Comparison of ENCODE assay signal across 28 mouse cellular contexts in genomic region chr2:170384770-170385169, GRCm38 (mm10). TPM values are rescaled to one million over a fixed set of nuclear protein-coding genes. Genes with fewer than 3 reads are reported as not detected.
DNase-seq lines count a peak whose midpoint lies in the region; ATAC-seq and TF ChIP-seq lines count a peak whose summit lies in the region.
"Had no signal": no experiment of that assay in that cellular context is flagged by ENCODE, and none has a peak within 500 bp of the region (broad histone marks: within the 10 kb centered on the region; RNA-seq: fewer than 3 reads in every experiment).

No protein-coding gene starts in this region.

- H3K27me3 ChIP-seq in liver, adult 2 months (ENCODE audit: control insufficient read depth, insufficient read depth, low read length): no peaks in the 10 kb centered on the region
- H3K27me3 ChIP-seq in liver, embryonic 11.5 days (replicated peaks; ENCODE audit: control insufficient read depth, insufficient read depth, low read length): no peaks in the 10 kb centered on the region
- H3K27me3 ChIP-seq: embryonic facial prominence, embryonic 12.5 days; forebrain, embryonic 13.5 days had no signal

- no peak overlapping the region for H3K4me3 ChIP-seq in liver, adult 2 months (ENCODE audit: insufficient read depth, low read depth, low read length)
- H3K4me3 ChIP-seq in liver, embryonic 11.5 days (ENCODE audit: low read depth, low read length): no peak overlapping the region
- H3K4me3 ChIP-seq: embryonic facial prominence, embryonic 12.5 days; erythroblast, embryonic 14.5 days; forebrain, embryonic 13.5 days; midbrain, embryonic 10.5 days had no signal

- 0 out of 2 replicates have a peak, but pooled peaks cover 3% of the 10 kb centered on the region for H3K9me3 ChIP-seq in liver, embryonic 11.5 days (ENCODE audit: control insufficient read depth, low read length)
- H3K9me3 ChIP-seq: embryonic facial prominence, embryonic 12.5 days; forebrain, embryonic 13.5 days had no signal

- no peak overlapping the region for H3K4me2 ChIP-seq in liver, embryonic 11.5 days
- H3K4me2 ChIP-seq: embryonic facial prominence, embryonic 12.5 days; forebrain, embryonic 13.5 days; hindbrain, embryonic 14.5 days had no signal

- H3K9ac ChIP-seq in liver, adult 2 months (ENCODE audit: low read depth, low read length): no peak overlapping the region
- H3K9ac ChIP-seq in liver, embryonic 11.5 days (ENCODE audit: low read depth, low read length): no peak overlapping the region
- H3K9ac ChIP-seq: embryonic facial prominence, embryonic 12.5 days; forebrain, embryonic 13.5 days; hindbrain, embryonic 14.5 days; liver, postnatal 0 days had no signal

- no peaks in the 10 kb centered on the region for H3K79me2 ChIP-seq in liver, adult 2 months (ENCODE audit: control insufficient read depth, insufficient read depth, low read length)

- no peaks in the 10 kb centered on the region for H3K36me3 ChIP-seq in liver, adult 2 months (ENCODE audit: control insufficient read depth, insufficient read depth, low read length)
- no peaks in the 10 kb centered on the region for H3K36me3 ChIP-seq in liver, embryonic 11.5 days (ENCODE audit: control insufficient read depth, insufficient read depth, low read length)
- H3K36me3 ChIP-seq: embryonic facial prominence, embryonic 12.5 days; midbrain, embryonic 10.5 days had no signal

- ATAC-seq in liver, embryonic 11.5 days (replicated peaks; ENCODE audit: low FRiP score): no peak
- ATAC-seq: forebrain, embryonic 13.5 days; inflammation-experienced regulatory T-cells, adult 6 months; liver, postnatal 0 days; midbrain, embryonic 16.5 days had no signal

- TF ChIP-seq POLR2A in liver, adult 2 months (IDR thresholded peaks at IDR 0.05; ENCODE audit: extremely low read depth, insufficient read depth, low read length): no peak

- intact Hi-C loops in gastrocnemius, postnatal 36 days (cut with DNase I): no loop called here

- no peak overlapping the region for H3K27ac ChIP-seq in liver, adult 2 months (replicated peaks; ENCODE audit: insufficient read depth, low read depth, low read length)
- no peak overlapping the region for H3K27ac ChIP-seq in liver, embryonic 11.5 days (ENCODE audit: low read depth, low read length)
- H3K27ac ChIP-seq: embryonic facial prominence, embryonic 12.5 days; forebrain, embryonic 13.5 days; hindbrain, embryonic 14.5 days; kidney, postnatal 0 days; midbrain, embryonic 10.5 days; stomach, postnatal 0 days had no signal

- 85% methylated on average over 1 of the region's 1 CpGs for WGBS in liver, adult 2 months
- 93% methylated on average over 1 of the region's 1 CpGs for WGBS in liver, embryonic 11.5 days

- TF ChIP-seq CTCF in liver, adult 2 months (IDR thresholded peaks at IDR 0.05; ENCODE audit: low read depth, low read length): no peak

- DNase-seq in gastrocnemius, postnatal 25 days: peak; percentile 16
- no peak for DNase-seq in gastrocnemius, postnatal 36 days
- peak; percentile 18 for DNase-seq in liver, adult 2 months (ENCODE audit: extremely low read depth, low read depth, low spot score)
- no peak for DNase-seq in liver, embryonic 11.5 days (ENCODE audit: low spot score)
- DNase-seq in Muller cell, postnatal 12 days (ENCODE audit: inconsistent ontology term): peak; percentile 82
- DNase-seq in lung, postnatal 25 days (ENCODE audit: low spot score): peak; percentile 25
- DNase-seq in urinary bladder, postnatal 36 days (ENCODE audit: low spot score in 2 of 2): no peak
- DNase-seq in kidney, adult 11 months: no peak
- DNase-seq: adrenal gland, postnatal 25 days; cerebellum, postnatal 10 days; gastrocnemius, postnatal 10 days; heart, postnatal 4 days; kidney, adult 2 months; left cerebral cortex, postnatal 4 days; liver; liver, postnatal 0 days; right cerebral cortex, postnatal 4 days; thymus, adult 2 months; thymus, postnatal 4 days had no signal

- H3K4me1 ChIP-seq in liver, adult 2 months (ENCODE audit: control insufficient read depth, insufficient read depth, low read length): no peaks in the 10 kb centered on the region
- H3K4me1 ChIP-seq in liver, embryonic 11.5 days (replicated peaks; ENCODE audit: control insufficient read depth, insufficient read depth, low read length): no peaks in the 10 kb centered on the region
- H3K4me1 ChIP-seq: embryonic facial prominence, embryonic 12.5 days; forebrain, embryonic 13.5 days; midbrain, embryonic 10.5 days had no signal

RNA-seq across cellular contexts. Expression of gene Bcas1, which starts 42.9 kb away (rescaled TPM):
- 1 to 10 TPM; 1.7 to 1.9 TPM for total RNA-seq in gastrocnemius, postnatal 25 days (2021)
- total RNA-seq in gastrocnemius, postnatal 36 days (2021): 1 to 10 TPM in 1 of 2 experiments, under 1 TPM in 1; 0.89 to 2.1 TPM
- total RNA-seq in liver, adult 2 months (2014; rRNA removed): 0.07 TPM in 1 of 2 replicates, not detected in the other
- 0.02 TPM in 1 of 2 replicates, not detected in the other for polyA plus RNA-seq in liver, adult 2 months (2012; rRNA removed)
- polyA plus RNA-seq in liver, embryonic 11.5 days (2014; fragmentation: Nextera tagmentation; extraction: Ambion mirVana): 6.1 and 7.5 TPM in 2 replicates

Comparison
In these comparisons a context has a peak if more than half of its experiments do, and no peak if none do; other contexts are left out.
1. DNase-seq: peak in gastrocnemius, postnatal 25 days (single experiment), liver, adult 2 months (single experiment), Muller cell, postnatal 12 days (single experiment) and lung, postnatal 25 days (single experiment); none in gastrocnemius, postnatal 36 days (0 of 2), liver, embryonic 11.5 days (single experiment), urinary bladder, postnatal 36 days (0 of 2) and kidney, adult 11 months (single experiment).